Mouse (Mus musculus) hindbrain, embryonic 10.5 days (tissue): ENCODE measurements around the gene Rag2. TPM values are rescaled to one million over a fixed set of nuclear protein-coding genes. Genes with fewer than 3 reads are reported as not detected.

Source experiments
- DNase-seq: peaks from one replicate; pipeline ENCODE4 v3.0.0-alpha.2; 2017; ENCODE audit warnings: low spot score
- H3K27ac ChIP-seq: fragments of 300-500 bp; sonication (generic); 2 replicates; pipeline ENCODE4 v1.5.1; 2016; ENCODE audit warnings: mild to moderate bottlenecking, moderate library complexity
- H3K27me3 ChIP-seq: fragments of 300-500 bp; sonication (generic); 2 replicates; pipeline ENCODE4 v1.6.1; 2016; ENCODE audit warnings: mild to moderate bottlenecking; ENCODE audit not compliant: poor library complexity, insufficient read depth, severe bottlenecking
- H3K36me3 ChIP-seq: fragments of 300-500 bp; sonication (generic); 2 replicates; pipeline ENCODE4 v1.6.1; 2016; ENCODE audit warnings: mild to moderate bottlenecking, moderate library complexity
- H3K4me1 ChIP-seq: fragments of 300-500 bp; sonication (generic); replicated peaks from 2 replicates; pipeline ENCODE4 v1.6.1; 2016; ENCODE audit warnings: mild to moderate bottlenecking
- H3K4me3 ChIP-seq: fragments of 300-500 bp; sonication (generic); 2 replicates; pipeline ENCODE4 v1.5.1; 2016; ENCODE audit warnings: mild to moderate bottlenecking, moderate library complexity
- H3K9me3 ChIP-seq: fragments of 300-500 bp; sonication (generic); 2 replicates; pipeline ENCODE4 v1.6.1; 2016; ENCODE audit warnings: mild to moderate bottlenecking, moderate library complexity
- WGBS: fragments of 180-500 bp; shearing (Covaris S2); methylation state at CpG from one replicate; pipeline ENCODE4 v1.1.7; 2016; 5-methylcytosine and 5-hydroxymethylcytosine counted together
- polyA plus RNA-seq: library from polyadenylated mRNA; unstranded; fragments of >200 nt; fragmentation: Nextera tagmentation; extraction: Ambion mirVana; gene quantifications from 2 replicates; pipeline ENCODE4 v1.2.1, GENCODE M21; 2016

Rag2 gene
- 0.16 TPM in 1 of 2 replicates, not detected in the other for polyA plus RNA-seq

GRCm38 (mm10) chr2:101624526-101624925 is at the start of gene Rag2:
TSS of gene Rag2 (plus strand) at chr2:101624718.
- H3K4me3 ChIP-seq: no peak within 1 kb of the TSS
- peaks cover 25% of the 10 kb centered on the region for H3K4me1 ChIP-seq
- H3K36me3 ChIP-seq: no peaks in the 10 kb centered on the region
- no peak within 1 kb of the TSS for H3K27ac ChIP-seq
- DNase-seq: no peak
- no peaks in the 10 kb centered on the region for H3K9me3 ChIP-seq
- H3K27me3 ChIP-seq: no peaks in the 10 kb centered on the region
- WGBS: 68% methylated on average over 4 of the region's 4 CpGs

GRCm38 (mm10) chr2:101577243-101577642 is 47.3 kb upstream of the Rag2 start:
- DNase-seq: no peak
- H3K9me3 ChIP-seq: no peaks in the 10 kb centered on the region
- no peak overlapping the region for H3K4me3 ChIP-seq
- no peaks in the 10 kb centered on the region for H3K27me3 ChIP-seq
- H3K27ac ChIP-seq: no peak overlapping the region
- H3K4me1 ChIP-seq: no peaks in the 10 kb centered on the region
- 93% methylated on average over 4 of the region's 4 CpGs for WGBS
- no peaks in the 10 kb centered on the region for H3K36me3 ChIP-seq

- no peak for DNase-seq
- Histone ChIP-seq H3K4me1 (no peaks in the 10 kb centered on the region), H3K4me3 (no peak overlapping the region), H3K9me3 (no peaks in the 10 kb centered on the region), H3K36me3 (no peaks in the 10 kb centered on the region), H3K27ac (no peak overlapping the region), H3K27me3 (no peaks in the 10 kb centered on the region)
- WGBS: 83% methylated on average over 2 of the region's 2 CpGs
Measured at GRCm38 (mm10) chr2:101580027-101580426, 44.5 kb upstream of the Rag2 start.

- no peaks in the 10 kb centered on the region for H3K9me3 ChIP-seq
- H3K4me1 ChIP-seq: no peaks in the 10 kb centered on the region
- H3K36me3 ChIP-seq: no peaks in the 10 kb centered on the region
- DNase-seq: no peak
- no peak overlapping the region for H3K4me3 ChIP-seq
- WGBS: 74% methylated on average over 1 of the region's 1 CpGs
- H3K27me3 ChIP-seq: no peaks in the 10 kb centered on the region
- H3K27ac ChIP-seq: no peak overlapping the region
Measured at GRCm38 (mm10) chr2:101580428-101580827, 44.1 kb upstream of the Rag2 start.

- WGBS: 87% methylated on average over 3 of the region's 3 CpGs
- Histone ChIP-seq H3K4me1 (no peaks in the 10 kb centered on the region), H3K36me3 (no peaks in the 10 kb centered on the region), H3K9me3 (no peaks in the 10 kb centered on the region), H3K4me3 (no peak overlapping the region), H3K27ac (no peak overlapping the region), H3K27me3 (no peaks in the 10 kb centered on the region)
- DNase-seq: no peak
Measured at GRCm38 (mm10) chr2:101580977-101581376, 43.5 kb upstream of the Rag2 start.

GRCm38 (mm10) chr2:101581418-101581817 is 43.1 kb upstream of the Rag2 start:
- no peak for DNase-seq
- H3K4me3 ChIP-seq: no peak overlapping the region
- H3K9me3 ChIP-seq: no peaks in the 10 kb centered on the region
- WGBS: 86% methylated on average over 3 of the region's 3 CpGs
- no peak overlapping the region for H3K27ac ChIP-seq
- H3K4me1 ChIP-seq: no peaks in the 10 kb centered on the region
- no peaks in the 10 kb centered on the region for H3K27me3 ChIP-seq
- H3K36me3 ChIP-seq: no peaks in the 10 kb centered on the region

GRCm38 (mm10) chr2:101591356-101591755 is 33.2 kb upstream of the Rag2 start:
- no peak overlapping the region for H3K4me3 ChIP-seq
- 85% methylated on average over 8 of the region's 8 CpGs for WGBS
- H3K9me3 ChIP-seq: no peaks in the 10 kb centered on the region
- no peaks in the 10 kb centered on the region for H3K36me3 ChIP-seq
- H3K27ac ChIP-seq: no peak overlapping the region
- H3K4me1 ChIP-seq: peaks cover 20% of the 10 kb centered on the region
- no peaks in the 10 kb centered on the region for H3K27me3 ChIP-seq
- no peak for DNase-seq

GRCm38 (mm10) chr2:101592023-101592841 is 32.3 kb upstream of the Rag2 start:
- 50% methylated on average over 10 of the region's 10 CpGs for WGBS

GRCm38 (mm10) chr2:101592886-101593285 is 31.6 kb upstream of the Rag2 start:
- H3K36me3 ChIP-seq: no peaks in the 10 kb centered on the region
- H3K27me3 ChIP-seq: no peaks in the 10 kb centered on the region
- no peak for DNase-seq
- 77% methylated on average over 8 of the region's 8 CpGs for WGBS
- no peak overlapping the region for H3K4me3 ChIP-seq
- no peaks in the 10 kb centered on the region for H3K9me3 ChIP-seq
- H3K4me1 ChIP-seq: peaks cover 20% of the 10 kb centered on the region
- H3K27ac ChIP-seq: 0 out of 2 replicates have a peak overlapping the region, but pooled peaks have one; percentile 69

More at GRCm38 (mm10) chr2:101592023-101592841, 32.3 kb upstream of the Rag2 start:
- peaks cover 20% of the 10 kb centered on the region for H3K4me1 ChIP-seq
- H3K9me3 ChIP-seq: no peaks in the 10 kb centered on the region
- H3K4me3 ChIP-seq: no peak overlapping the region
- H3K27ac ChIP-seq: 0 out of 2 replicates have a peak overlapping the region, but pooled peaks have one; percentile 69
- H3K36me3 ChIP-seq: no peaks in the 10 kb centered on the region
- H3K27me3 ChIP-seq: no peaks in the 10 kb centered on the region
- DNase-seq: no peak

GRCm38 (mm10) chr2:101594681-101595080 is 29.8 kb upstream of the Rag2 start:
- Histone ChIP-seq H3K4me3 (no peak overlapping the region), H3K36me3 (no peaks in the 10 kb centered on the region), H3K9me3 (no peaks in the 10 kb centered on the region), H3K4me1 (peaks cover 25% of the 10 kb centered on the region), H3K27me3 (no peaks in the 10 kb centered on the region), H3K27ac (no peak overlapping the region)
- DNase-seq: no peak
- whole genome bisulfite sequencing: 92% methylated on average over 5 of the region's 5 CpGs

- Histone ChIP-seq H3K4me1 (peaks cover 26% of the 10 kb centered on the region), H3K27me3 (no peaks in the 10 kb centered on the region), H3K36me3 (no peaks in the 10 kb centered on the region), H3K4me3 (no peak overlapping the region), H3K9me3 (no peaks in the 10 kb centered on the region), H3K27ac (no peak overlapping the region)
- no peak for DNase-seq
Measured at GRCm38 (mm10) chr2:101597186-101597585, 27.3 kb upstream of the Rag2 start.

- Histone ChIP-seq H3K4me3 (no peak overlapping the region), H3K9me3 (no peaks in the 10 kb centered on the region), H3K27ac (no peak overlapping the region), H3K4me1 (peaks cover 15% of the 10 kb centered on the region; the same call in 1 of the 2 replicates), H3K27me3 (no peaks in the 10 kb centered on the region), H3K36me3 (no peaks in the 10 kb centered on the region)
- DNase-seq: no peak
- WGBS: 83% methylated on average over 13 of the region's 13 CpGs
Measured at GRCm38 (mm10) chr2:101598190-101599181, 26.0 kb upstream of the Rag2 start.
